ENCODE assay signal across 11 mouse cellular contexts in the genomic region with DNA sequence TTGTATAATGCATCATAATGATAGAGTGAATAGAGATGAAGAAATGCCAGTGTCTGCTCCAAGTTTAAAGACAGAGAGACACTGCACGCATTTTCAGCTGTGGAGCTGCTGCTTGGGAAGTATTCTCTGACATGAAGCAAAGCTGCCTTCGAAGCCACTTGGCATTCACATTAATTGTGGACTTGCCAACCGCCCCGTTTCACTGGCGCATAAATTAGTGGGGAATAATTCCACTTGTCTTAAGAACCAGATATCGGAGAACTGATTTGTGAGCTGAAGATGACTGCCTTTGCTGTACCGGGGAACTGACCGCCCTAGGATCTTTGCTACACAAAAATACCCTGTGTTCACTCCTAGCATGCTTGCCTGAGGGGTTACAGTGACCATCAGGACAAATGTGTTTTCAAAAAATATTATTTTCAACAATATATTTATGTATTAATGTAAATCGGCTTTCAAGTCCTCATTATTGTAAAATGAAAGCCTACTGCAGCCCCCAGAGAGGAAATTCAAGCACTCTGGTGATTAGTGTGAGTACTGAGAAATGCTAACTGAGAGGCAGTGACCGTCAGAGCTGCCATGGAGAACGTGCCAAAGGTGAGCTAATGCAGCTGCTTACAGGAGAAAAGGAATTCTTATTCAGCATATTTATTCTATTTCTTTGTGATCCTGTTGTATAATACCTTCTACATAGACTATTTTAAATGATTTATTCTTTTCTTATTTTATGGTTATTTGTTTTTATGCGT.
DNase-seq lines count a peak whose midpoint lies in the region; ATAC-seq lines count a peak whose summit lies in the region.
"Had no signal": no experiment of that assay in that cellular context is flagged by ENCODE, and none has a peak within 500 bp of the region (broad histone marks: within the 10 kb centered on the region; RNA-seq: fewer than 3 reads in every experiment).

No protein-coding gene starts in this region.

- DNase-seq in left cerebral cortex, adult 18-20 months (ENCODE audit: low spot score in 2 of 2), result peak; percentile 5 to 6
- DNase-seq in left cerebral cortex, adult 11 months (ENCODE audit: low spot score), result no peak
- DNase-seq in frontal cortex, postnatal 14 days (ENCODE audit: low spot score in 2 of 2), result peak; percentile 22 to 40
- peak; percentile 22 to 34 for DNase-seq in left cerebral cortex, postnatal 10 days (ENCODE audit: extremely low spot score in 1 of 2, low spot score in 2 of 2)
- DNase-seq in right cerebral cortex, postnatal 14 days, result peak; percentile 19
- DNase-seq in thymus, adult 18-20 months, result no peak
- DNase-seq: embryo, embryonic 11 days; heart, adult 11 months; heart, postnatal 4 days; kidney, postnatal 10 days had no signal

- intact Hi-C loops in left cerebral cortex, postnatal 10 days (cut with DNase I), result loop anchor here (10.0 kb wide), 1 partner anchor 632 kb away; no protein-coding TSS in a partner anchor

- no peak for ATAC-seq in cerebellum, adult (ENCODE audit: insufficient number of reproducible peaks, low FRiP score, low TSS enrichment)

Comparison
In these comparisons a context has a peak if more than half of its experiments do, and no peak if none do; other contexts are left out.
1. DNase-seq: peak in left cerebral cortex, adult 18-20 months (2 of 2), frontal cortex, postnatal 14 days (2 of 2), left cerebral cortex, postnatal 10 days (2 of 2) and right cerebral cortex, postnatal 14 days (single experiment); none in left cerebral cortex, adult 11 months (single experiment) and thymus, adult 18-20 months (0 of 2).